Mouse (Mus musculus): ENCODE measurements at regions not wholly inside any gene's neighbourhood (a gene's known extent, or its start where the extent isn't known, plus 50 kb on each side); places are given as distances from the start of the nearest gene placed in this dataset.

DNA sequence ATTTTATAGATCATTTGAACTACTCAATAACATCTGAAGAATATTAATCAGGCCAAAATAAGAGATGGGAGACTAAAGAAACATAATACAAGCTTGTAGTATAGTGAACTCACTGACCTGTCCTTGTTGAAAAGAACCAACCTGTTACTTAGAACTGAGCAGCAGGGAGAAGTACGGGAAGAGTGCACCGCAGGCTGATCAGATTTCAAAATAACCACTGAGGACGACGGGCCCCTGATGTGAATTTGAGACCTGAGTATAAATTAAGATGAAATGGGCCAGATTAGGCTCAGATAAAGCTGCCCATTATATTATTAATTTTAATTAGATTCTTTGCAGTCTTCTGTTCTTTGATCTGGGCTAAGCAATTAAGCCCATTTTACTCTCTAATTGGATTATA is 391.2 kb upstream of the Tyrp1 start:
- no peak for ATAC-seq (replicated peaks; ENCODE audit: poor library complexity)

DNA sequence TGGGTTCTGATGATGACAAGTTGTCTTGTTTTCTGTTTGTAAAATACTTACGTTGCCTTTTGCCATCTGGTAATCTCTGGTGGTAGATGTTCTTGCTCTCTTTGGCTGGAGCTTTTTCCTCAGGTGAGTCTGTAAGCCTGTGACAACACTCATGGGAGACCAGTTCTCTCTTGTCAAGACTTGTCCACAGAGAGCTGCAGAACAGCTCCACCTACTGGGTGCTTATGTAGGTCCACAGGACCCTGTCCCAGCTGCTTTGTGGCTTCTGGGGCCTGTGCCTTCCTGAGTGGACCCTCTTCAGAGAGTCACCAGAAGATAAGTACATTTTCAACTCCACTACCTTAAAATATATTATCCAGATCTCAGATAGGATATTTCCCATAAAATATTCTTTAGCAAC is 370.3 kb upstream of the Tyrp1 start:
- ATAC-seq (replicated peaks; ENCODE audit: poor library complexity) = no peak

DNA sequence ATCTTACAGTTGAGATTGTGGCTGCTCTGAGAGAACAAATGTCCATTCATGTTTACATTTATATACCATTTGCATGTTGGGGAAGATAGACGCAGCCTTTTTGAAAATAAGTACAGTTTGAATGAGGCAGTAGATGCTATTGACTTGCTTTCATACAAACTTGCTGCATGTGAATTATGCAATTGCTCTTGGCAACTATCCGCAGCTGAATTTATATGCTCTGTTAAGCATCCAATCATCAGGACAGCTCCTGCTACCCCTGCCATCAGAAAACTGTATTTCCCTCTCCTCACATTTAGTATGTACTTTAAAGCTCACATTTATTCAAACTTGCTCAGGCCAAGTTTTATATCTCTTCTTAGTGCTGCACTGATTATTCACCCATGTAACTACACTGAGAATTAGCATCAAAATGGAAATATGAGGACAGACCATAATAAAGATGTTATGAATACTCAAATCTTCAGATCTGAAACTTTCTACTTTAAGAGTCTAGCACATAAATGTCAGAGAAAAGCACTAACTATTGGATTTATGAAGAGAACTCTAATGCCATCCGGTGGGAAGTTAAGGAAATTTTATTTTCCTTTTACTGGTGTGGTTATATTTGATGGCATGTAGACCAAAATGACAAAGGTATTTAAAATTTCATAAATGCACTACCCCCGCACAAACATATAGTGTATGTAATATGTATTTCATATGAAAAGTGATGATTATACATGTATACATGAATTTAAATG is 358.0 kb upstream of the Tyrp1 start:
- ATAC-seq (replicated peaks; ENCODE audit: poor library complexity) = no peak

DNA sequence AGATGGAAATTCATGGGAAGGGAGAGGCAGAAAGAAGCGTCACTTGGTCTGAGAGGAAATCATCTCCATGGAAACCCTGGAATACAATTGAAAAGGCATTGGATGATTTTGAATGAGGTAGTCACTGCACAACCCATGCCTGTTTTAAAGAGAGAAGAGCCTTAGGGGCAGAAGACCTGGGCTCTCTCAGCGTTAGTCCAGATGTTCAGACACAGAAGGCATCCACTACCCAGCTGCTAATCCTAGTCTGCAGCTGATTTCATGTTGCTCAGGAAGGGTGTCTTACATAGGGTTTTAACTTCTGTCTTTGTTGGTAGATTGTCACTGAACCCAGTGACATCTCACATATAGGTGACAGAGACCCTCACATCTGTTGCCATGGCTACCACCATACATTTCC is 318.8 kb upstream of the Tyrp1 start:
- no peak for ATAC-seq (replicated peaks; ENCODE audit: poor library complexity)

DNA sequence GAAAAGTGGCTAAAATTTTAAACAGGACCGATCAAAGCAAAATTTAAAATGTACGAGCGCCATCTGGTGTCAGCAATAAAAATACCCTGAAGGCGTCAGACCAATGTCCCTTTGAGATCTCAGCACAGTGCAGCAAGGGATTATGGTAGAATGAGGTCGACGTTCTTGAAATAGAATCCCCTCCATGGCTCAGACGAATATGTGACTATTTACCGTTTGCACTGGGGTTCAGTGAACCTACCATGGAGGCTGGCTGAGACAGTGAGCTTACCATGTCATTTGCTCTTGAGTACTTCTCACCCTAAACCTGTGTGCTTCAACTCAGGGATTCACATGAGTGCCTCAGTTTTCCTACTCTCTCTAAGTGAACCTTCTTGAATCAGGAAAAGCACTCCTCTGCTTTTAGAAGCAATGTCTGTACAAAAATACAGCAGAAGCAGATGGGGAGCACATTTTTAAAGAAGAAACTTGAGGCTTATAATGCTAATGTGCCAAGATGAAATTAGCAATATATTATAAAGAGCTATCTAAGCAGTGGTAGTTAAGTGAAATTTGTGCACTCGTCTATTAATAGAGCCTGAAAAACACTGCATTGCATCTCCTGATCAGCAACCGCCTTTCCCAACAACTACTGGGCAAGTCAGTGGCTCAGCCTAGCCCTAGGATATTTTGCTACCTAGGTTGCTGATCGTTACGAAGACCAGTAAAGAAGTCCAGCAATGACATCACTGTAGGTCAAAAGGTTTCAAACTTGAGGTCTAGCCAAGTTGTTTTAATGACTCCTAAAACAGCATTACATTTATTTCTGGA is 316.2 kb upstream of the Tyrp1 start:
- peak; percentile 83 for ATAC-seq (replicated peaks; ENCODE audit: poor library complexity)

DNA sequence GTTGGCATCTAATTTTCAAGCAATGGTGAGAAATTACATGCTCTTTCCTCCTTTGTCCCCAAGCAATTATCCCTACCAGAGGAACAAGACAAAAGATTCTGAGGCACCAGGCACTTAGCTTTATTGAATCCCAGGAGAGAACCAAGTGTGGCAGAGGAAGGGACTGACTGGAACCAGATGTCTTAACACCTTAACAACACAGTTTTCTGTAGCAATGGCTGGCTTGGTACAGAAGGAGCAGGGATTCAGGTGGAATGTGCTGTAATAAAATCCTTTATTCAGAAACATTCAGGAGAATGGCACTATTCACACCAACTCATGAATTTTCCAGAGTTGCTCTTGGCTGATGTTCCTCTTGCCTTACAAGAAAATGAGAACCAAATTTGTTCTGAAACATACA is 315.3 kb upstream of the Tyrp1 start:
- no peak for ATAC-seq (replicated peaks; ENCODE audit: poor library complexity)

DNA sequence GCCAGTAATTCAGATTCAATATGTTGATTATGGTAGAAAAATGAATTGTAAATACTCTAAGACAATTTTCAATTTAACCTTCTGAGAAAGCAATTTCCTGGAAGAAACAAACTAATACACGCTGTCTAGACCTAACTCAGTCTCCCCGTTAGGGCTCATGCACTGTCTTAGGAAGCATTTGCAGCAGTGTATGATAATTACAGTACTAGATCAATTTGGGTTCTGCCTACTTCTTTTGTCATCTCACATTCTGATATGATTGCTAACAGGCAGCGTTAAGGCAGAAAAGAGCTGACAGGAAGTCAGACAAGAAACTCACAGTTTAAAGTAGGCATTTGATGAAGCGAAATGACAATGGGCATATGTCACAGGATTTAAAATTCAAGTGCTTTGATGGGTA is 294.1 kb upstream of the Tyrp1 start:
- no peak for ATAC-seq (replicated peaks; ENCODE audit: poor library complexity)

DNA sequence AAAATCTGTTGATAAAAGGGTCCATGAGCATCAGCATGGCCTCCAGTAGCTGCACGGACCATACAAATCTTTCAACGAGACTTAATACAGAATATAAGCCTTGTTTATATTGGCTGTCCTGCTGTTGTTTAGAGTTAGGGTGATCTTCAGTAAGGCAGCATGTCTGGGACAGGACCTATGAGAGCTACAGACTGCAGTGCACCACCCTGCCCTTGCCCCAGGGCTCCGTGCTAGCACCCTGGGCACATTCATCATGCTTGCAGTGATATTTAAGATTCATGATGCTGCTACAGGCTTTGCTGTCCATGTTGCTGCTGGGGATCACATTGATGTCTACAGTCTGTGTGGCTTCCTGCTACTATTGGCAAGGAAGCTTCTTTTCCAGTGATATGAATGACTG is 288.8 kb upstream of the Tyrp1 start:
- no peak for ATAC-seq (replicated peaks; ENCODE audit: poor library complexity)

DNA sequence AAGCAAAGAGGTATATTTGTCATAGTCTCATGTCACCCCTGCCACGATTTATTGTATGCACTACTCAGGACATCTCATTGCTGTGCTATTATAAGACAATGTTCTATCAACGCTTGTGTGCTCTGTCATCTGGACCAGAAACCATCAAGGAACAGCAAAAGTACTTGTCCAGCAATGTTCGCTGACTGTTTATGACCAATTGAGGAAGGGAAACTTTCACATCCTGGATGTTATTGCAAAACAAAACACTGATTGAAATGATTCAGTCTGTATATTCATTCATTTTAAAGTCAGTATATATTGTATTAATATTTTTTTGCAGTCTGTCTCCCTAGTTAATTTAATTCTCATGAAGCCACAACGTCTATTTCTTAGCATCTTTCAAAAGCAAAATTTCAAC is 244.5 kb upstream of the Tyrp1 start:
- 0 out of 2 replicates have a peak, but pooled peaks have one; percentile 14 for ATAC-seq (replicated peaks; ENCODE audit: poor library complexity)

DNA sequence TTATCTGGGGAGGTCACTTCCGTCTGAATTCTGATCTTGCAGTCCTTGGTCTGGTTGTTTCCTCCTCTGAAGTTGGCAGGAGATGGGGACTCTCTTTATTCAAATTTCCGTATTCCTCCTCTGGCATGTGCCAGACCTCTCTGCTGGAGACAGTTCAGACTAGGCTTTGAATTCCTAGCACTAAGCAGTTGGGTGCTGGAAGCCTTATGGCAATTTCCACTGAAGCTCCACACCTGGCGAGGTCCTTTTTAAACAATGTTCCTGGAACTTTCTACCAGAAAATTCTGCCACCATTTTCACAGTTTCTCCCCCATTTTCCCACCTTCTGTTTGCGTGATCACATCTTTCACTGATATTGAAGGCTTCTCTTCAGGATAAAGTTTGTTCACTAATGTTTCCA is 205.7 kb upstream of the Tyrp1 start:
- ATAC-seq (replicated peaks; ENCODE audit: poor library complexity) = no peak

DNA sequence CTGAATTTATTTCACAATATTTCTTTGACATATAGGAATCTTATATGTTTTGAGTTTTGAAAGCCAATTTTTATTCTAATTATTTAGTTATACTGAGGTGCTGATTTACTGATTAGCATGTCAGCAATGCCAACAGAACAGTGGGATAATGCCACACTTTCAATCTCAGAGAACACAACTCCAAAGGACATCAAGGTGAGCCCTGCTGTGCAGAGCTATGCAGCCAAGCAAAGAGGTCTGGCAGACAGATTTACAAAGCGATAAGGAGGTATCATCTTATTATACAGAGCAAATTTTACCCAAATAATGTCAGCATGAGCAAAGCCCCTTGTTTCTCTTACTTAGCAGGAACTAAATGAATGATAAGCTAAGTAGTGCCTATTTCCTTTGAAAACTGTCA is 204.7 kb upstream of the Tyrp1 start:
- ATAC-seq (replicated peaks; ENCODE audit: poor library complexity) = no peak

DNA sequence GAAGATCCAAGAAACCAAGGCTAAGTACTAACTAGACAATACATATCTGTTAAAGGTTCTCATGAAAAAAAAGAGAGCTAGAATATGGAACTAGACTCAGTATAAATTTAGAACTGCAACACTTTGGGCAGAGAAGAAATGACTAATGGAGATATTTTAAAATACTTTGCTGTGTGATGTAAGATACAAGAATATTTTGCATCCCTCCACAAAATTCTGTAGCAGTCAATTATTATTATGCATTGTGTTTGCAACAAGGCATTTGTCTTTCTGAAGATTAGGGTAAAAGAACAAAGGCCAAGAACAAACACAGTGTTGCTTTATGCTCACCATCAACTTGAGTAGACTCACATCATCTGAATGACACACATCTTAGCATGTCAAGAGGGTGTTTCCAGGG is 203.7 kb upstream of the Tyrp1 start:
- ATAC-seq (replicated peaks; ENCODE audit: poor library complexity) = no peak

DNA sequence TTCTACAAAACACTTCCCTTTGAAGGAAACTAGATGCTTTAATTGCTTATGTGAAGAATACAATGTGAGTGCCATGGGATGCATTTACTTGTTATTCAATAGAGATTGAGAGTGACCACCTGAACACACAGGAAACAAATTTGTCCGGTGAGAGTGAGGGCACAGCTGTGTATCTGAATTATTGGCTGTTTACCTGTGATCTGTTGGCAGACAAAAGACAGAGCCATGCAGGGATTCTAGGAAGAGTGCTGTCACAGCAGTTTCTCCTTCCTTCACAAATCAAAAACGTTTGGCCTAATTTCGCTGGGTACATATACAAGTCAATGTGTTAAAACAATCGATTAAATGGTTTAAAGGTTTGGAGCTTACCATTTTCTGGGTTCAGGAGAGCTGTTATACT is 202.9 kb upstream of the Tyrp1 start:
- no peak for ATAC-seq (replicated peaks; ENCODE audit: poor library complexity)

DNA sequence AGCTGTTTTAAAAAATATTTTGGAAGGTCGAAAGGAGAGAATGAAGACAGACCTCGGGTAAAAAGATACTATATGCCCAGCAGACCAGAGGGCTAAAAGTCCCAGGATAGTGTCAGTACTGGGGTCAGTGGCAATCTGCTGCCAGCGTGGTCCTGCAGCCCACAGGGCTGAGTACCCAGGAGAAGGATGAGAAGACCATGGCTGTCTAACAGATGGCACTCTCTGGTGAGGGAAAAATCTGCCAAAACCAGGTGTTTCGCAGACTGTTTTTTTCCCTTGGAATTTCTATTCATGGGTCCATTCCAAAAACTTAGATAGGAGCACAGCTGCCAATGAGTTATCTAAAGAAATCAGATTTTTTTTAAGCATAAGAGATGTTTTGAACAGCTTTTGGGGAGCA is 202.5 kb upstream of the Tyrp1 start:
- ATAC-seq (replicated peaks; ENCODE audit: poor library complexity) = no peak

DNA sequence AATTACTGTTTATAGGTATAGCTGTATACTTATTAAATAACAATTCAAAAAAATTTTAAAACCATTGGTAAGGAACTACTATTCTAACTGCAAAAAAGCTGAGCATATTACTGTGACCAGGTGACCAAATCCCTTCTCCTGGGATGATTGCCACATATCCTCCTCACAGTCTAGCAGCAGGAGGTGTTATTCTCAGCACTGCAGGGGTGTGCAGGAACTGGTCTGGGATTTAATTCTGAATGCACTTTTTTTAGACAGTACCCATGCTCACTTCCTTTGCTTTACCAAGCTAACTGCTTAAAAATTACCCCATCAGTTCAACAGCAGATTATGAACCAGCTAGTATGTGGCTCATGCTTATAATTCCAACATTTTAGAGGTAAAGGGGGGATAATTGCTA is 195.5 kb upstream of the Tyrp1 start:
- no peak for ATAC-seq (replicated peaks; ENCODE audit: poor library complexity)
